Mouse (Mus musculus) erythroblast, embryonic 14.5 days (primary cell): ENCODE measurements around the gene Gna15.

Experiments used
- GATA1 ChIP-seq: IDR thresholded peaks from 2 replicates; pipeline ENCODE4 v1.6.1; 2012; ENCODE audit warnings: low read length, inconsistent platforms, mixed read lengths
- TAL1 ChIP-seq: IDR thresholded peaks from 3 replicates; pipeline ENCODE4 v1.6.1; 2012; ENCODE audit warnings: low read length, inconsistent platforms, mixed read lengths

GRCm38 (mm10) chr10:81500032-81500431 is 24.0 kb downstream of the Gna15 start, which contains the start of gene S1pr4:
- TF ChIP-seq GATA1 (no peak), TAL1 (no peak)
